Mouse (Mus musculus) liver, embryonic 14.5 days (tissue): ENCODE measurements around the gene 5830473C10Rik.

ENCODE experiments used
- CTCF ChIP-seq: IDR thresholded peaks from 2 replicates; pipeline ENCODE4 v1.5.1; 2016; ENCODE audit warnings: antibody characterized with exemption, low read depth, control low read depth
- EP300 ChIP-seq: IDR thresholded peaks from 2 replicates; pipeline ENCODE4 v1.6.1; 2016; ENCODE audit warnings: antibody characterized with exemption, low read depth

DNA sequence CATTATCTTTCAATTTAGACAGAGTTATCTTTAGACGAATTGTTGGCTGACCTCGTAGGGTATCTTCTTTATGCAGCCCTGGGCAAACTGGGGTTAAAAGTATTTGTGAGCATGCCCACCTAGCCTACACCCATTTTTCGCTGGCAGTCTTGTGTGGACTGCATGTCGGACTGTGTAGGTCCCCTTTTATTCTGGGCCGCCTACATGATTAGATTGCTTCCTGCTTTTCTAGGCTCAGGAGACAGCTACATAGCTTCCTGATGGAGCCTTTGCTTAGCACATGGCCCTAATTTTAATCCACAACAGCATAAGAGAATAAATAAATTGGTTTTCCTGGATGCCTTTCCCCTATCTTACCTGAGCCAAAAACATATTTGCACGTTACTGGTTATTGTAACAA is 35.2 kb downstream of the 5830473C10Rik start:
- TF ChIP-seq CTCF (no peak), EP300 (no peak)
